Mouse (Mus musculus) testis, adult 2 months (tissue): ENCODE results near the gene Banp.

ENCODE experiments used
- CTCF ChIP-seq: fragments of 200-500 bp; IDR thresholded peaks from 2 replicates; pipeline ENCODE4 v1.5.1; 2012; ENCODE audit warnings: low read depth, mild to moderate bottlenecking, inconsistent platforms, low read length, moderate library complexity; ENCODE audit not compliant: control insufficient read depth, insufficient read depth, insufficient replicate concordance
- POLR2A ChIP-seq: fragments of 200-500 bp; IDR thresholded peaks from 2 replicates; pipeline ENCODE4 v1.6.1; 2012; ENCODE audit warnings: low read depth, mild to moderate bottlenecking, inconsistent platforms, low read length, moderate library complexity; ENCODE audit not compliant: control insufficient read depth

DNA sequence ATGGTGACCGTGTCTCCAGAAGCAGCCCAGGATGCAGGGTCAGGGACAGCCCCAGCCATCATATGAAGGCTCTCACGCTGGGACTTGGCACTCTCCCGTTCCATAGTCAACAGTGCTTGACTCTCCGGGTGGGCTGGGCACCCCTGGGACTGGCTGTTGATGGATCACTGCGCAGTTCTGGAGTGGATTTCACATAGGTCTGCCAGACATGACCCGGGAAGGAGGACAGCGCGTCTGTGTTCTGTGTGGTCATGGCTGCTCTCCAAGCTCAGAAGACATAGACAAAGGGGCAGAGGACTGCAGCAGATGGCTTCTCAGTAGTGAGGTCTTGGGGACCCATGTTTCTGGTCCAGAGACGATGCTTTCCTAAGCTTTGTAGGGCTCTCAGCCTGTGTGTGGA lies 101.1 kb downstream of the Banp start:
- TF ChIP-seq CTCF = no peak
- no peak for TF ChIP-seq POLR2A
